Mouse (Mus musculus): ENCODE results near the gene Golph3.

DNA sequence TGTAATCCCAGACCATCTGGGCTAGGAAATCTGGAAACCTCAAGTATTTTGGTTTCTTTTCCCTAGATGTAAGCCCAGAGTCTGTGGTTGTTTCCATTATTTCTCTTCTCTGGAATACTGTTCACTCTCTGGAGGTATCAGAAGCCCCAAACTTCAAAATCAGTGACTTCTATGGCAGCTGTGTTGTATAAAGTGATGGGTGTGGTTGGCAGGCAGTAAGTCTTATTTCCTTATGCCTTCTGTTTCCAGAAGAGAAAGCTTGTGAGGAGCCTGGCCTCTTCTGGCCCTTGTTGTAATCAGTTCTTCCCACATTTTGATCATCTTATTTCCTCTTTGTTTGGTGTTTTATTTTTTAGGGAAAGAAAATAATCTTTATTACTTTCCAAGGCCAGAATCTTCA is 9.6 kb downstream of the Golph3 start:
- TF ChIP-seq CTCF (IDR thresholded peaks at IDR 0.05; ENCODE audit: low read depth, low read length) = no peak
- no peak for TF ChIP-seq EP300 (IDR thresholded peaks at IDR 0.05; ENCODE audit: insufficient read depth, low read depth, low read length)
- TF ChIP-seq POLR2A (IDR thresholded peaks at IDR 0.05; ENCODE audit: insufficient read depth, low read length) = no peak

All from ES-Bruce4 (cell line).